Comparison of ENCODE assay signal across 21 mouse cellular contexts in genomic region chr6:88764281-88764680, GRCm38 (mm10). TPM values are rescaled to one million over a fixed set of nuclear protein-coding genes. Genes with fewer than 3 reads are reported as not detected.
DNase-seq lines count a peak whose midpoint lies in the region; ATAC-seq lines count a peak whose summit lies in the region.
"Had no signal": no experiment of that assay in that cellular context is flagged by ENCODE, and none has a peak within 500 bp of the region (broad histone marks: within the 10 kb centered on the region; RNA-seq: fewer than 3 reads in every experiment).

No protein-coding gene starts in this region.

- H3K9me3 ChIP-seq in heart, embryonic 12.5 days (replicated peaks): no peaks in the 10 kb centered on the region
- no peaks in the 10 kb centered on the region for H3K9me3 ChIP-seq in liver, embryonic 12.5 days (replicated peaks)
- H3K9me3 ChIP-seq in liver, embryonic 11.5 days (ENCODE audit: control insufficient read depth, low read length): no peaks in the 10 kb centered on the region
- H3K9me3 ChIP-seq in liver, embryonic 16.5 days (replicated peaks; ENCODE audit: control insufficient read depth, low read length): no peaks in the 10 kb centered on the region
- H3K9me3 ChIP-seq: embryonic facial prominence, embryonic 10.5 days; G1E; neural tube, embryonic 13.5 days had no signal

- DNase-seq in heart, adult 11 months: peak; percentile 93
- no peak for DNase-seq in liver, embryonic 11.5 days (ENCODE audit: low spot score)
- DNase-seq in Muller cell, postnatal 12 days (ENCODE audit: inconsistent ontology term): peak; percentile 80
- DNase-seq in T-cell, adult 2 months (ENCODE audit: low spot score): no peak
- DNase-seq: adrenal gland, postnatal 25 days; cerebellum, postnatal 25 days; heart, postnatal 36 days; kidney, adult 2 months; kidney, postnatal 36 days; left cerebral cortex, postnatal 4 days; right cerebral cortex, postnatal 4 days; thymus, adult 2 months had no signal

- no peak overlapping the region for H3K4me3 ChIP-seq in heart, embryonic 12.5 days
- no peak overlapping the region for H3K4me3 ChIP-seq in liver, embryonic 12.5 days
- H3K4me3 ChIP-seq in liver, embryonic 11.5 days (ENCODE audit: low read depth, low read length): no peak overlapping the region
- H3K4me3 ChIP-seq in liver, embryonic 16.5 days (ENCODE audit: low read depth, low read length): no peak overlapping the region
- H3K4me3 ChIP-seq: embryonic facial prominence, embryonic 10.5 days; neural tube, embryonic 13.5 days had no signal

- H3K36me3 ChIP-seq in heart, embryonic 12.5 days: no peaks in the 10 kb centered on the region
- peaks cover 47% of the 10 kb centered on the region for H3K36me3 ChIP-seq in liver, embryonic 12.5 days
- H3K36me3 ChIP-seq in liver, embryonic 11.5 days (ENCODE audit: control insufficient read depth, insufficient read depth, low read length): no peaks in the 10 kb centered on the region
- peaks cover 19% of the 10 kb centered on the region for H3K36me3 ChIP-seq in liver, embryonic 16.5 days (ENCODE audit: control insufficient read depth, insufficient read depth)
- H3K36me3 ChIP-seq: embryonic facial prominence, embryonic 10.5 days; G1E; neural tube, embryonic 13.5 days had no signal

- ATAC-seq in heart, embryonic 12.5 days (ENCODE audit: insufficient number of reproducible peaks, low FRiP score): no peak
- no peak for ATAC-seq in liver, embryonic 12.5 days
- no peak for ATAC-seq in liver, embryonic 11.5 days (replicated peaks; ENCODE audit: low FRiP score)
- no peak for ATAC-seq in liver, embryonic 16.5 days (ENCODE audit: low read depth)
- no peak for ATAC-seq in erythroid progenitor cell, adult 5-6 weeks (replicated peaks; ENCODE audit: low FRiP score, poor library complexity, severe bottlenecking)
- ATAC-seq: hindbrain, postnatal 0 days; midbrain, embryonic 16.5 days had no signal

- no peak overlapping the region for H3K4me2 ChIP-seq in heart, embryonic 12.5 days
- H3K4me2 ChIP-seq in liver, embryonic 12.5 days: no peak overlapping the region
- H3K4me2 ChIP-seq in liver, embryonic 11.5 days: no peak overlapping the region
- no peak overlapping the region for H3K4me2 ChIP-seq in liver, embryonic 16.5 days (ENCODE audit: low read depth, low read length)
- H3K4me2 ChIP-seq: neural tube, embryonic 13.5 days had no signal

- peaks cover 17% of the 10 kb centered on the region for H3K27me3 ChIP-seq in heart, embryonic 12.5 days (replicated peaks)
- H3K27me3 ChIP-seq in liver, embryonic 12.5 days (replicated peaks): peaks cover 12% of the 10 kb centered on the region; the same call in 1 of the 2 replicates
- 0 out of 2 replicates have a peak, but pooled peaks cover 3% of the 10 kb centered on the region for H3K27me3 ChIP-seq in liver, embryonic 11.5 days (replicated peaks; ENCODE audit: control insufficient read depth, insufficient read depth, low read length)
- no peaks in the 10 kb centered on the region for H3K27me3 ChIP-seq in liver, embryonic 16.5 days (ENCODE audit: control insufficient read depth, insufficient read depth, low read depth, low read length)
- H3K27me3 ChIP-seq: neural tube, embryonic 13.5 days had no signal

- H3K4me1 ChIP-seq in heart, embryonic 12.5 days (replicated peaks): peaks cover 56% of the 10 kb centered on the region
- peaks cover 74% of the 10 kb centered on the region for H3K4me1 ChIP-seq in liver, embryonic 12.5 days
- peaks cover 27% of the 10 kb centered on the region for H3K4me1 ChIP-seq in liver, embryonic 11.5 days (replicated peaks; ENCODE audit: control insufficient read depth, insufficient read depth, low read length)
- peaks cover 56% of the 10 kb centered on the region for H3K4me1 ChIP-seq in liver, embryonic 16.5 days (ENCODE audit: control insufficient read depth, low read depth, low read length)

- 68% methylated on average over 4 of the region's 4 CpGs for WGBS in heart, embryonic 12.5 days
- 68% methylated on average over 4 of the region's 4 CpGs for WGBS in liver, embryonic 12.5 days (ENCODE audit: insufficient replicate concordance)
- 71% methylated on average over 4 of the region's 4 CpGs for WGBS in liver, embryonic 11.5 days
- WGBS in liver, embryonic 16.5 days (ENCODE audit: insufficient replicate concordance): 74% methylated on average over 4 of the region's 4 CpGs

- no peak overlapping the region for H3K9ac ChIP-seq in heart, embryonic 12.5 days
- H3K9ac ChIP-seq in liver, embryonic 12.5 days: no peak overlapping the region
- no peak overlapping the region for H3K9ac ChIP-seq in liver, embryonic 11.5 days (ENCODE audit: low read depth, low read length)
- peak overlapping the region; percentile 6; the same call in 1 of the 2 replicates for H3K9ac ChIP-seq in liver, embryonic 16.5 days (ENCODE audit: low read depth, low read length)
- H3K9ac ChIP-seq: neural tube, embryonic 13.5 days had no signal

- no peak overlapping the region for H3K27ac ChIP-seq in heart, embryonic 12.5 days (ENCODE audit: poor library complexity, severe bottlenecking)
- H3K27ac ChIP-seq in liver, embryonic 12.5 days: peak overlapping the region; percentile 50
- no peak overlapping the region for H3K27ac ChIP-seq in liver, embryonic 11.5 days (ENCODE audit: low read depth, low read length)
- peak overlapping the region; percentile 72 for H3K27ac ChIP-seq in liver, embryonic 16.5 days (ENCODE audit: low read length)
- H3K27ac ChIP-seq: embryonic facial prominence, embryonic 10.5 days; hindbrain, postnatal 0 days; neural tube, embryonic 13.5 days had no signal

RNA-seq across cellular contexts. Expression of gene Mgll, which starts 40.1 kb away (rescaled TPM):
- 9.2 and 9.7 TPM in 2 replicates for polyA plus RNA-seq in heart, embryonic 12.5 days (2016; fragmentation: Nextera tagmentation; extraction: Ambion mirVana)
- 46.4 and 47.7 TPM in 2 replicates for polyA plus RNA-seq in liver, embryonic 12.5 days (2016; fragmentation: Nextera tagmentation; extraction: Ambion mirVana)
- polyA plus RNA-seq in liver, embryonic 11.5 days (2014; fragmentation: Nextera tagmentation; extraction: Ambion mirVana): 17.3 and 22.2 TPM in 2 replicates
- 62.3 and 62.4 TPM in 2 replicates for polyA plus RNA-seq in liver, embryonic 16.5 days (2015; fragmentation: Nextera tagmentation; extraction: Ambion mirVana)
- total RNA-seq in erythroid progenitor cell, adult 5-6 weeks (2015; ENCODE audit: low replicate concordance): 114 and 119 TPM in 2 replicates
- 92.5 and 112 TPM in 2 replicates for total RNA-seq in erythroid progenitor cell, adult 5-6 weeks (2017; ENCODE audit: low replicate concordance)

Comparison
In these comparisons a context has a peak if more than half of its experiments do, and no peak if none do; other contexts are left out.
1. H3K27ac ChIP-seq: peak in liver, embryonic 12.5 days (single experiment) and liver, embryonic 16.5 days (single experiment); none in heart, embryonic 12.5 days (single experiment) and liver, embryonic 11.5 days (single experiment).
2. DNase-seq: peak in heart, adult 11 months (single experiment) and Muller cell, postnatal 12 days (single experiment); none in liver, embryonic 11.5 days (single experiment) and T-cell, adult 2 months (single experiment).